Mouse (Mus musculus) right cerebral cortex, postnatal 36 days (tissue): ENCODE data around the gene Agpat1.

Source experiments
- DNase-seq, 2 experiments: peaks; one replicate each; pipeline ENCODE4 v3.0.0; 2022; ENCODE audit warnings: low spot score in 2 of 2, mixed read lengths in 1 of 2

The Agpat1 gene

DNA sequence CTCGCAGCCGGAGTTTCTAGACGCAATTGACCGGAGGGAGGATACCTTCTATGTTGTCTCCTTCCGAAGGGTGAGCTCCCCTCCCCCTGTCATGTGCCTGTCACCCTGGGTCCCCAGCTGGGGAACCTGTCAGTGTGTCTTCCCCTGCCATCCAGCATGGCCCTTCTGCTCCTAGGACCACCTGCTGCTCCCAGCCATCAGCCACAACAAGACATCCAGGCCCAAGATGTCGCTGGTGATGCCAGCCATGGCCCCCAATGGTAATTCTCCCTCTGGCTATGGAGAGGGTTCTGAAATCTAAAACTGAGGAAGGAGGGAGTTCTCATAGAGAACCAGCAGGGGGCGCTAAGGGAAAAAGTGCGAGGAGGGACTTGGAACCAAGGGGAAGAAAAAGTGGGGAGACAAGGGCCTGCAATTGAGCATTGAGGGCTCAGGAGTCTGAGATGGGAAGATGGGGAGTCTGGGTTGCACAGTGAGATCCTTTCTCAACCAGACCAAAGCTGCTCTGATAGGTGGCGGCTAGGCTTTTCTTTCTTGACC, 49.8 kb downstream of the Agpat1 start:
- DNase-seq = no peak

GRCm38 (mm10) chr17:34654392-34654791, 50.3 kb downstream of the Agpat1 start:
- DNase-seq = no peak

DNA sequence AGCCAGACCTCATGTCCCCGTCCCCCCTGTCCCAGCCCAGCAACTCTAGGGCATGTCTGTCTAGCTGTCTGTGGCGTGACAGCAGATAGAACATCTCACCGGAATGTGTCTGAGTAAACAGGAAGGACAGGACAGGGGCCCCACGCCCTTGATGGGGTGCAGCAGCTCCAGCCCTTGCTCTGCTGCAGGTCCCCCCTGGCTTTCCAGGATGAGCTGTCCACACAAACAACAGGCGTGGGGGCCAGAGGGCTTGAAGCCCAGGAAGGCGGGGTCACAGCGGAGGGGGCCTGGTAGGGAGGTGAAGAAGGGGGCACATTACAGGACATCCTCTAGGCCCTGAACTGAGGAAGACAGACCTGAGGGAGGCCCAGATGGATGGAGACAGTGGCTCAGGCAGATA, 51.1 kb downstream of the Agpat1 start:
- no peak for DNase-seq

GRCm38 (mm10) chr17:34655581-34655991, 51.5 kb downstream of the Agpat1 start:
- no peak for DNase-seq

DNA sequence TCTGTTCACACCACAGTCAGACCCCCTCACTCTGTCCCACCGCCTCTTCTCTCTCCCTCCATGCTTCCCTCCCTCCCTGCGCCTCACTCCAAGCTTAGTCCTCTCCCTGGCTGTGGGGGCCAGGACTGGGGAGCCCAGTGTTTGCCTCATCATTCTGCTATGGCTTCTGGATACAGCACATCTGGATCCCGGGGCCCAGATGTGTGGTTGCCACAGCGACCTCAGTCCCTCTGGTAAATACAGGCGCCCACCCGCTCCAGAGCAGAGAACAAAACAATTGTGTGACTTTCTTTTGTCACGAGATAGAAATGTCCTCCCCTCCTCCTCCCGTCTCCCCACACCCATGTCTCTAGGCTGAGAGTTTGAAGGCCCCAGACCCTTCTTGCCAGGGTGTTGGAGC, 52.6 kb downstream of the Agpat1 start:
- no peak for DNase-seq

- no peak for DNase-seq
These were observed 53.2 kb downstream of the Agpat1 start for GRCm38 (mm10) chr17:34657271-34657670.

- no peak for DNase-seq
These were observed 54.1 kb downstream of the Agpat1 start for GRCm38 (mm10) chr17:34658145-34658544.

DNA sequence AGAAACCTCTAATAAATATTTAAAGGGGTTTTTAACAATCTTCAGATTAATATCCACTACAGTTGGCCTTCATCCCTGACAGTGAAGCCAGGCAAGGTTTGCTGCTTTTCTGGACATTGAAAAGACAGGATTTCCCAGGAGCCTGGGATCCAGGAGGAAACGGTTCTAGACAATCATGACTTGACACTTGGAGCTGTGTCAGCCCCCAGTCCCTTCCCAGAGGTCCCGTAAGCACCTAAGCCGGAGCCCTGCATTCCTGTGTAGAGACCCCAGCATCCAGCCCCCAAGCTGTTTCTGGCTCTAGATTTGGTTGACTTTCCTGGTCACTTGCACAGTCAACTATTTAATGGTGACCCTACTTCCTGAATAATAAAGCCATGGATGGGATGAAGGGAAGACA, 54.5 kb downstream of the Agpat1 start:
- DNase-seq = no peak

DNA sequence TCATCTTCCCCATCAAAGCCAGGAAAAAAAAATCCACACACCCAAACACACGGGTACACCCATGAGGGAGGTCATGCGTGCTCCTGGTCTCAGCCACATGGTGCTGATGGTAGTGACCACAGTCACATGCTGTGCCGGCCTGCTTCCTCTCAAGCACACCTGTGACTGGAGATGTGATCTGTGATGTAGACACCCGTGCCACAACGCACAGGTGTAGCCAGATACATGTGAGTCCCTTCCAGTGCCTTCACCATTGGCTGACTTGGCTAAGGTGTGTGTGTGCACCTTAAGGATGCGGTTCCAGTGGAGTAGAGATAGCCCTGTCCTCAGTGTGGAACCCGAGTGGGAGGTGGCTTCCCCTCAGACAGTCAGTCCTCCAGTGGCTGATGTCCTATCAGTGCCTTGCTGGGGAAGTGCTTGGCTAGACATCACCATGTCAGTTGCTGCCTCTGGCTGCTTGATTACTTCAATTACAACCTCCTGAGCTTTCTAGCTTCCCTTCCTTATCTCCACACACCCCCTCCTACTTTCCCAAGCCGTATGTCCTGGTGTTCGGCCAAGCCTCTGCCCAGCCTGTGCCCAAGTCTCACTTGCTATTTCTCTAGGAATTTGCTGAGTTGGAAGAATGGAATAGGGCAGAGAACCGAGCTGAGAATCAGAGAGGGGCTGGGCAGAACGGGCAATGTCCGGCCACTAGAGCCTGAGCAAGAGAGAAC, 55.3 kb downstream of the Agpat1 start:
- DNase-seq = no peak

- DNase-seq = no peak
These were observed 55.8 kb downstream of the Agpat1 start for GRCm38 (mm10) chr17:34659897-34660214.

- no peak for DNase-seq
These were observed 56.3 kb downstream of the Agpat1 start for GRCm38 (mm10) chr17:34660259-34660820.

DNA sequence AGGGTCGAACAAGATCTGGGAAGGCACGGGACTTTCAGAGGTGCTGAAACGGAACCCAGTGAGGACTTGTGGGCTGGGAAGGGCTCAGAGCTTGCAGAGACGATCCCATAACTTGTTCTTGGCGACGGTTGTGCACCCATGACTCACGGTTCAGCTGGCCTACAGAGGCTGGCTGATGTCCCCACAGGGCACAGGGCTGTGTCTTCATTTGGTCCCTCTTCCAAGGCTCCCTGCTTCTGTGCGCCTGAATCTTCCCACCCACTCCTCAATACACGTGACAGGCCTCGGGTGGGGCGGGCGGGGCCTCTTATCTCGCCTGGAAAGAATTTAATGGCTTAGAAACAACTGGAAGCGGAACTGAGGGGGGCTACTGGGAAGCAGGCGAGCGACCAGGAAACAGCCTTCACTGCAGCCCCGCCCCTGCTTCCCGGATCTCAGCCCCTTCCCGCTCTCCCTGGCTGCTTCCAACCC, 57.1 kb downstream of the Agpat1 start:
- DNase-seq = no peak

DNA sequence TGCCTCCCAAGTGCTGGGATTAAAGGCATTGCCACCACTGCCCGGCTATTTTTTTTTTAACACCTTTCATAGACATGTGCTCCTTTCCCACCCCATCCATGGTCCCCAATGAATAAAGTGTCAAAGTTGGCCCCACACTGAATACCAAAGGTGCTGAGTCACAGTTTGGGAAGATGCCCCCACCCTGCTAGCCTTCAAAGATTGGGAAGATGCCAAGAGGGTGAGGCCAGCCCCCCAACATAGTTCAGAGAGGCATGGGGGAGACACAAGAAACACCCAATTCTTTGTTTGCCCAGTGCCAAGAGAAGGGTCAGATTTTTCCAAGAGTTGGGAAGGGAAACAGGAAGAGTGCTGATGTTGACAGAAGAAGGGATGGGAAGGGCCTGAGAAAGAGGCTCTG, 58.4 kb downstream of the Agpat1 start:
- no peak for DNase-seq

GRCm38 (mm10) chr17:34662978-34663377, 58.9 kb downstream of the Agpat1 start:
- DNase-seq = no peak
